Mouse (Mus musculus): ENCODE results near the gene Lhpp. TPM values are rescaled to one million over a fixed set of nuclear protein-coding genes. Genes with fewer than 3 reads are reported as not detected.

The Lhpp gene
- polyA plus RNA-seq, 1 experiment from 2014 or later: 35.9 TPM

- no peak for ATAC-seq (ENCODE audit: low FRiP score, low TSS enrichment)
- 64% methylated on average over 5 of the region's 5 CpGs for WGBS
- Histone ChIP-seq H3K27ac (replicated peaks; ENCODE audit: low read depth, low read length) (no peak overlapping the region), H3K4me3 (replicated peaks; ENCODE audit: low read depth, low read length) (no peak overlapping the region), H3K4me1 (ENCODE audit: control insufficient read depth, insufficient read depth, low read length) (peaks cover 4% of the 10 kb centered on the region; the same call in 1 of the 2 replicates), H3K9ac (replicated peaks; ENCODE audit: low read length) (no peak overlapping the region), H3K27me3 (ENCODE audit: control insufficient read depth, insufficient read depth, low read length) (peaks cover 20% of the 10 kb centered on the region), H3K36me3 (ENCODE audit: control insufficient read depth, insufficient read depth, low read length) (no peaks in the 10 kb centered on the region), H3K9me3 (ENCODE audit: control insufficient read depth, low read length) (no peaks in the 10 kb centered on the region), H3K4me2 (ENCODE audit: low read length) (no peak overlapping the region)
- no peak for DNase-seq
Measured at GRCm38 (mm10) chr7:132605689-132606088, 4.7 kb upstream of the Lhpp start.

GRCm38 (mm10) chr7:132608316-132609020 is 2.0 kb upstream of the Lhpp start:
- no peak overlapping the region for H3K27ac ChIP-seq (replicated peaks; ENCODE audit: low read depth, low read length)
- no peak overlapping the region for H3K9ac ChIP-seq (replicated peaks; ENCODE audit: low read length)
- no peaks in the 10 kb centered on the region for H3K36me3 ChIP-seq (ENCODE audit: control insufficient read depth, insufficient read depth, low read length)
- no peak for DNase-seq
- H3K27me3 ChIP-seq (ENCODE audit: control insufficient read depth, insufficient read depth, low read length): no peaks in the 10 kb centered on the region; the same call in 1 of the 2 replicates
- H3K4me3 ChIP-seq (replicated peaks; ENCODE audit: low read depth, low read length): no peak overlapping the region
- H3K9me3 ChIP-seq (ENCODE audit: control insufficient read depth, low read length): no peaks in the 10 kb centered on the region
- no peak for ATAC-seq (ENCODE audit: low FRiP score, low TSS enrichment)
- WGBS: 95% methylated on average over 4 of the region's 4 CpGs
- H3K4me1 ChIP-seq (ENCODE audit: control insufficient read depth, insufficient read depth, low read length): peaks cover 4% of the 10 kb centered on the region; the same call in 1 of the 2 replicates
- no peak overlapping the region for H3K4me2 ChIP-seq (ENCODE audit: low read length)

- Histone ChIP-seq H3K4me1 (ENCODE audit: control insufficient read depth, insufficient read depth, low read length) (peaks cover 4% of the 10 kb centered on the region; the same call in 1 of the 2 replicates), H3K27ac (replicated peaks; ENCODE audit: low read depth, low read length) (no peak overlapping the region), H3K9me3 (ENCODE audit: control insufficient read depth, low read length) (no peaks in the 10 kb centered on the region), H3K36me3 (ENCODE audit: control insufficient read depth, insufficient read depth, low read length) (no peaks in the 10 kb centered on the region), H3K4me3 (replicated peaks; ENCODE audit: low read depth, low read length) (no peak overlapping the region), H3K27me3 (ENCODE audit: control insufficient read depth, insufficient read depth, low read length) (no peaks in the 10 kb centered on the region; the same call in 1 of the 2 replicates), H3K9ac (replicated peaks; ENCODE audit: low read length) (no peak overlapping the region), H3K4me2 (ENCODE audit: low read length) (no peak overlapping the region)
- 97% methylated on average over 8 of the region's 8 CpGs for WGBS
- ATAC-seq (ENCODE audit: low FRiP score, low TSS enrichment): no peak
- no peak for DNase-seq
Measured at GRCm38 (mm10) chr7:132611530-132611929, 1.1 kb downstream of the Lhpp start.

GRCm38 (mm10) chr7:132615346-132615745 is 4.9 kb downstream of the Lhpp start:
- Histone ChIP-seq H3K4me3 (replicated peaks; ENCODE audit: low read depth, low read length) (no peak overlapping the region), H3K27me3 (ENCODE audit: control insufficient read depth, insufficient read depth, low read length) (no peaks in the 10 kb centered on the region), H3K27ac (replicated peaks; ENCODE audit: low read depth, low read length) (no peak overlapping the region), H3K4me2 (ENCODE audit: low read length) (no peak overlapping the region), H3K9me3 (ENCODE audit: control insufficient read depth, low read length) (no peaks in the 10 kb centered on the region), H3K4me1 (ENCODE audit: control insufficient read depth, insufficient read depth, low read length) (0 out of 2 replicates have a peak, but pooled peaks cover under 1% of the 10 kb centered on the region), H3K36me3 (ENCODE audit: control insufficient read depth, insufficient read depth, low read length) (no peaks in the 10 kb centered on the region), H3K9ac (replicated peaks; ENCODE audit: low read length) (no peak overlapping the region)
- 24% methylated on average over 3 of the region's 3 CpGs for whole genome bisulfite sequencing
- no peak for ATAC-seq (ENCODE audit: low FRiP score, low TSS enrichment)
- DNase-seq: no peak

GRCm38 (mm10) chr7:132616391-132616790 is 6.0 kb downstream of the Lhpp start:
- no peaks in the 10 kb centered on the region for H3K9me3 ChIP-seq (ENCODE audit: control insufficient read depth, low read length)
- no peaks in the 10 kb centered on the region for H3K4me1 ChIP-seq (ENCODE audit: control insufficient read depth, insufficient read depth, low read length)
- H3K4me2 ChIP-seq (ENCODE audit: low read length): no peak overlapping the region
- no peak overlapping the region for H3K4me3 ChIP-seq (replicated peaks; ENCODE audit: low read depth, low read length)
- DNase-seq (no peak), ATAC-seq (ENCODE audit: low FRiP score, low TSS enrichment) (no peak)
- H3K36me3 ChIP-seq (ENCODE audit: control insufficient read depth, insufficient read depth, low read length): no peaks in the 10 kb centered on the region
- no peak overlapping the region for H3K9ac ChIP-seq (replicated peaks; ENCODE audit: low read length)
- WGBS: 10% methylated on average over 6 of the region's 6 CpGs
- H3K27me3 ChIP-seq (ENCODE audit: control insufficient read depth, insufficient read depth, low read length): no peaks in the 10 kb centered on the region
- no peak overlapping the region for H3K27ac ChIP-seq (replicated peaks; ENCODE audit: low read depth, low read length)

- DNase-seq (no peak), ATAC-seq (ENCODE audit: low FRiP score, low TSS enrichment) (no peak)
- no peaks in the 10 kb centered on the region for H3K27me3 ChIP-seq (ENCODE audit: control insufficient read depth, insufficient read depth, low read length)
Measured at GRCm38 (mm10) chr7:132617021-132617564, 6.7 kb downstream of the Lhpp start.

GRCm38 (mm10) chr7:132619549-132619948 is 9.1 kb downstream of the Lhpp start:
- no peak overlapping the region for H3K4me3 ChIP-seq (replicated peaks; ENCODE audit: low read depth, low read length)
- no peaks in the 10 kb centered on the region for H3K9me3 ChIP-seq (ENCODE audit: control insufficient read depth, low read length)
- no peaks in the 10 kb centered on the region for H3K36me3 ChIP-seq (ENCODE audit: control insufficient read depth, insufficient read depth, low read length)
- H3K4me2 ChIP-seq (ENCODE audit: low read length): no peak overlapping the region
- no peak overlapping the region for H3K27ac ChIP-seq (replicated peaks; ENCODE audit: low read depth, low read length)
- WGBS: 84% methylated on average over 8 of the region's 8 CpGs
- H3K9ac ChIP-seq (replicated peaks; ENCODE audit: low read length): no peak overlapping the region
- H3K4me1 ChIP-seq (ENCODE audit: control insufficient read depth, insufficient read depth, low read length): no peaks in the 10 kb centered on the region
- DNase-seq: no peak
- no peaks in the 10 kb centered on the region for H3K27me3 ChIP-seq (ENCODE audit: control insufficient read depth, insufficient read depth, low read length)
- no peak for ATAC-seq (ENCODE audit: low FRiP score, low TSS enrichment)

More at GRCm38 (mm10) chr7:132617021-132617564, 6.7 kb downstream of the Lhpp start:
- H3K36me3 ChIP-seq (ENCODE audit: control insufficient read depth, insufficient read depth, low read length): no peaks in the 10 kb centered on the region
- H3K9ac ChIP-seq (replicated peaks; ENCODE audit: low read length): no peak overlapping the region
- H3K27ac ChIP-seq (replicated peaks; ENCODE audit: low read depth, low read length): no peak overlapping the region
- no peaks in the 10 kb centered on the region for H3K4me1 ChIP-seq (ENCODE audit: control insufficient read depth, insufficient read depth, low read length)
- H3K4me2 ChIP-seq (ENCODE audit: low read length): no peak overlapping the region
- no peaks in the 10 kb centered on the region for H3K9me3 ChIP-seq (ENCODE audit: control insufficient read depth, low read length)
- H3K4me3 ChIP-seq (replicated peaks; ENCODE audit: low read depth, low read length): no peak overlapping the region
- 88% methylated on average over 5 of the region's 5 CpGs for WGBS

GRCm38 (mm10) chr7:132619975-132620918 is 9.8 kb downstream of the Lhpp start:
- ATAC-seq (ENCODE audit: low FRiP score, low TSS enrichment): no peak

More at GRCm38 (mm10) chr7:132619975-132620918, 9.8 kb downstream of the Lhpp start:
- no peaks in the 10 kb centered on the region for H3K27me3 ChIP-seq (ENCODE audit: control insufficient read depth, insufficient read depth, low read length)
- no peak for DNase-seq
- no peak overlapping the region for H3K9ac ChIP-seq (replicated peaks; ENCODE audit: low read length)
- H3K9me3 ChIP-seq (ENCODE audit: control insufficient read depth, low read length): no peaks in the 10 kb centered on the region
- H3K27ac ChIP-seq (replicated peaks; ENCODE audit: low read depth, low read length): no peak overlapping the region
- H3K4me1 ChIP-seq (ENCODE audit: control insufficient read depth, insufficient read depth, low read length): no peaks in the 10 kb centered on the region
- WGBS: 86% methylated on average over 15 of the region's 15 CpGs
- no peaks in the 10 kb centered on the region for H3K36me3 ChIP-seq (ENCODE audit: control insufficient read depth, insufficient read depth, low read length)
- no peak overlapping the region for H3K4me3 ChIP-seq (replicated peaks; ENCODE audit: low read depth, low read length)
- H3K4me2 ChIP-seq (ENCODE audit: low read length): no peak overlapping the region
